Mouse (Mus musculus) cortical plate, adult 2 months (tissue): ENCODE data around the gene Dusp3.

ENCODE experiments used
- CTCF ChIP-seq: fragments of 200-500 bp; IDR thresholded peaks from 2 replicates; pipeline ENCODE4 v1.5.1; 2011; ENCODE audit warnings: mild to moderate bottlenecking, control low read depth, low read length; ENCODE audit not compliant: insufficient read depth; ENCODE audit errors: extremely low read depth
- POLR2A ChIP-seq: fragments of 200-500 bp; IDR thresholded peaks from 2 replicates; pipeline ENCODE4 v1.6.1; 2011; ENCODE audit warnings: mild to moderate bottlenecking, low read length, control low read depth; ENCODE audit not compliant: insufficient read depth; ENCODE audit errors: extremely low read depth

- no peak for TF ChIP-seq CTCF
- no peak for TF ChIP-seq POLR2A
Measured at GRCm38 (mm10) chr11:101965553-101965952, 21.3 kb downstream of the Dusp3 start.
